Mouse (Mus musculus) Patski (cell line): ENCODE data around the gene Rab8b. TPM values are rescaled to one million over a fixed set of nuclear protein-coding genes. Genes with fewer than 3 reads are reported as not detected.
"Not testable (repeated sequence)": the region's sequence is repeated elsewhere in the genome, so short reads cannot be mapped to it uniquely, and the experiment has no call there.

ENCODE experiments used
- ATAC-seq: fragments of 100-300 bp; one replicate; pipeline ENCODE4 v1.8.0; 2021
- CTCF ChIA-PET: fragments of 350-600 bp; sonication (Branson Sonifier 250); formaldehyde crosslinking; loops from one replicate; lab custom pipeline; 2022; ENCODE audit warnings: inconsistent platforms; lab: Charles Lee
- POLR2A ChIA-PET: fragments of 350-600 bp; sonication (Branson Sonifier 250); formaldehyde crosslinking; loops from one replicate; lab custom pipeline; 2022; ENCODE audit warnings: antibody characterized with exemption, inconsistent platforms; lab: Charles Lee
- DNase-seq: peaks from one replicate; pipeline ENCODE4 v3.0.0-alpha.2; 2011; ENCODE audit warnings: low read depth, low spot score
- H3K27me3 ChIP-seq: fragments of 371-371 bp; one replicate; pipeline ENCODE4 v1.5.1; 2021
- CTCF ChIP-seq: fragments of 100-300 bp; IDR thresholded peaks from one replicate; pipeline ENCODE4 v1.5.1; 2021
- in situ Hi-C: fragments of 300-500 bp; cut with MboI; formaldehyde crosslinking; loops from 3 replicates; pipeline ENCODE4 v1.11.1; 2018; ENCODE audit warnings: low pct_unique_long_range_greater_than_20kb, mixed read lengths
- polyA plus RNA-seq: library from polyadenylated mRNA; unstranded; gene quantifications from one replicate; pipeline ENCODE4 v1.2.3, GENCODE M21; 2021

The Rab8b gene
- polyA plus RNA-seq, 1 experiment from 2014 or later, result 21.8 TPM

DNA sequence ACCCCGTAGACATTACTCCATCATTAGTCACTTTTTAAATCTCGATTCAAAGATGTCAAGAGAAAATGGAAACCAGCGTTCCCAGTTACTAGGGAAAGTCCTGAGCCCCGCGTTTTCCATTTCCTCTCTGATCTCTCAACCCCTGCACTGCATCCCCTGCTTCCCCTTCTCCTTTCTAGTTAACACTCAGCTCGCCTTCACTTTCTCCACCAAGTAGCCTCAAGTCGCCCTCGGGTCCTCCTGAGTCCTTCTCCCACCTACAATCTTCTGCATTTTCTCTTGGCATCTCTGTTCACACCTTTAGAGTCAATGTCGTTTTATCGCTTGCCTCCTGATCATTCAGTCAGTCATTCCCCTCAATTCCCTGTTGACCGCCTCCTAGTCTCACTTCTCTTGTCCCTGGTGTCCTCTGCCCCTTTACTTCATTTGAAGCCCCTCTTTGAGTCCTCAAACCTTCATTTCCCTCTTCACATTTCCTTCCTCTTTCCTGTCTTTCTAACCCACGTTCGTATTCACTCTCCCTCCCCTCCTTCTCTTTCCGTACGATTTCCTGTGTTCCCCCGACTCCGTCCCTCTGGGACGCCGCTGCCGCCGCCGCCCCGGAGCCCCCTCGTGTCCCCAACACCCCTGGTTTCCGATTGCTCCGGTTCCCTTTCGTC lies 686 bp downstream of the Rab8b start:
- TF ChIP-seq CTCF, result no peak
- DNase-seq (no peak), ATAC-seq (peak; percentile 5)
- POLR2A ChIA-PET, result interaction anchor here (0.5 kb wide), 1 partner anchor 349 kb away, joined by 4 read pairs; no protein-coding TSS in a partner anchor
- CTCF ChIA-PET, result interaction anchor here (1.0 to 1.2 kb wide), 2 partner anchors 10 to 20 kb away, joined by 3 to 6 read pairs; no protein-coding TSS in a partner anchor
- in situ Hi-C loops, result no loop called here
- H3K27me3 ChIP-seq, result no peaks in the 10 kb centered on the region

- ATAC-seq, result no peak
- POLR2A ChIA-PET, result no interaction called here
- no peak for TF ChIP-seq CTCF
Observed at GRCm38 (mm10) chr9:66917892-66918255, 1.6 kb downstream of the Rab8b start.

DNA sequence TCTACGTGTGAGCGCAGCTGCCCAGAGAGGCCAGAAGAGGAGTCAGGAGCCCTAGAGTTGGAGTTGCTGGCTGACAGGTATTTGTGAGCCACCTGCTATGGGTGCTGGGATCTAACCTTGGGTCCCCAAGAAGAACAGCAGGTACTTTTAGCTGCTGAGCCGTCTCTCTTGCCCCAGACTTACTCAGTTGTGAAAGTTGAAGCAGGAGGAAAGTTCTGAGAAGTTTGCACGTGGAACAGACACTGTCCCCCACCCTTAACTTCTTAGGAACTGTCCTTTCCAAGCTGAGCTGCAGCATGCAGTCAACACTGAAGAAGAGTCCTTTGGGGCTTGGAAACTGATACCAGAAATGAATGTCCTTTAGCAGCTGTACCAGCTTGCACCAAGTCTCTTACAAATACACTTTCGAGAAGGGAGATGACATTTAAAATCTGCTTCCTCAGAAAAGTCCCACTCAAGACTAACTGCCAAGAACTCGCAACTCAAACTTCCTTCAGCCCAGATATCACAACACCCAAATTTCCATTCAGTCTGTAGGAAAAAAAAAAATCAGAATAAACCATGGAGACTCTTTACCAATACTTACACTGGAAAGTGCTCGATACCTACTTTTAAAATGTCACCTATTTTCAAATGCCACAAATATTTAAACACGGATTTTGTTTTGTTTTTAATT lies 2.1 kb downstream of the Rab8b start:
- no peak for ATAC-seq
- in situ Hi-C loops, result no loop called here

More at GRCm38 (mm10) chr9:66917892-66918255, 1.6 kb downstream of the Rab8b start:
- H3K27me3 ChIP-seq, result no peaks in the 10 kb centered on the region
- in situ Hi-C loops, result no loop called here
- no peak for DNase-seq
- CTCF ChIA-PET, result interaction anchor here (1.0 to 1.2 kb wide), 2 partner anchors 10 to 21 kb away, joined by 3 to 6 read pairs; no protein-coding TSS in a partner anchor

DNA sequence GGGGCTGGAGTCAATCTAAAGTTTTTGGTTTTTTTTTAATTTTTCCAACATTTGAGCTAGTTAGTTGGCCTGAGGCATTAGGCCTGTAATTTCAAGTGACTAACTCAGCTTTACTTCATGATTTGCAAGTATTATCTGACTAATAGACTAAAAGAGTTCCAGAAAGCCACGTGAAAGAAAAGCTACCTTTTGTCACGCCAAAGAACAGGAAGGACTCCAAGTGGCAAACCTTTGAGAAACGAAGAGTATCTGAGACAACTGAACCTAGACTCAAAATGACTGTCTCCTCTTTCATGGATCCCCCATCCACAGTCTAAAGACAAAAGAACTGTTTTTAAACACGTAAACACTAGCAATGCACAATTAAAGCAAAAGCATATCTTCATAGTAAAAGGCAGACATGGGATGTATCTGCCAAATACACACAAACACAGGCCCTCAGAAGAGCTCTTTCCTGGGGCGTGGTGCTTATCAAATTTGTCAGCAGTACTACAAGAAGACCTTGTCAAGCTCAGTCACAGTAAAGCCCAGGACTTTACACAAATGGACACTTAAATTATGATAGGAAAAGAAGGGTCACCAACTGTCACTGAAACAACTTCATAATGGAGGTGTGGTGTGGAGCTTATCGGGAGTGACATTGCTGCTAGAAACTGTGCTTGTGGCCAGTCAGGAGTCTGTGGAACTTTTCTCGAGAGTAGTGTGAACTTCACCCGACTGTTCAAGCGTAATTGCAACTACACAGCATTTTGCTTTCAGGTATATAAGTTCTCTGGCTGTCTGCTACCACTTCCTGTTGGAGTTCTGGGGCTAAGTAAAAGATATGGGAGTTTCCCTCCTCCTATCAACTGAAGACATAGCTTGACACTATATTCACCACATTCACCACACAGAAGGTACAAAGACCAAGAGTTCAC lies 3.4 kb downstream of the Rab8b start:
- TF ChIP-seq CTCF, result no peak
- H3K27me3 ChIP-seq, result no peaks in the 10 kb centered on the region
- POLR2A ChIA-PET, result interaction anchor here (0.7 to 1.2 kb wide), 2 partner anchors 18 to 68 kb away, joined by 3 to 8 read pairs; no protein-coding TSS in a partner anchor
- CTCF ChIA-PET, result no interaction called here
- no peak for DNase-seq
- in situ Hi-C loops, result no loop called here
- no peak for ATAC-seq

More for the DNA sequence above, 2.1 kb downstream of the Rab8b start:
- no peak for DNase-seq
- TF ChIP-seq CTCF, result no peak
- H3K27me3 ChIP-seq, result no peaks in the 10 kb centered on the region
- ChIA-PET POLR2A (interaction anchor here (1.2 kb wide), 1 partner anchor 19 kb away, joined by 3 read pairs; no protein-coding TSS in a partner anchor), CTCF (interaction anchor here (1.0 to 1.2 kb wide), 2 partner anchors 9 to 22 kb away, joined by 3 to 6 read pairs; no protein-coding TSS in a partner anchor)

GRCm38 (mm10) chr9:66915401-66915800 lies 4.1 kb downstream of the Rab8b start:
- TF ChIP-seq CTCF, result no peak
- ChIA-PET CTCF (no interaction called here), POLR2A (no interaction called here)
- in situ Hi-C loops, result no loop called here
- no peak for DNase-seq
- no peaks in the 10 kb centered on the region for H3K27me3 ChIP-seq
- ATAC-seq, result no peak

DNA sequence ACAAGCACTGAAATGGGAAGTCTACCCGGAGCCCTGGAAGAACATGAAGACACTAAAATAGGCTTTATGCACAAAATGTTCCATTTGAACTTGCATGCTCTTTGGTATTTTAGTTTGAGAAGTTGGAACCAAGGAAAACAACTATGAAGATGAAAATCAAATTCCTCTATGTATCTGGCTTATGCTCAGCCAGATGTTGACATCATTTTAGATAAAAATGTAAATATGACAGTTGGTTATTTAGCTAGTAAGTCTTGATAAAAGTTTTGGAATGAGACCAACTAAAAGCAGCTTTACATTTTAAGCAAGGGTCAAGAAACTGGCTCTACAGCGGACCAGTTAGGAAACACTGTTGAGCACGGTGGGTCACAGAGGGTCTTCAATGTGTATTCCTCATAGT lies 4.9 kb downstream of the Rab8b start:
- in situ Hi-C loops, result no loop called here
- ATAC-seq (no peak), DNase-seq (no peak)
- ChIA-PET CTCF (no interaction called here), POLR2A (no interaction called here)
- H3K27me3 ChIP-seq, result no peaks in the 10 kb centered on the region
- TF ChIP-seq CTCF, result no peak

GRCm38 (mm10) chr9:66913254-66913934 lies 6.1 kb downstream of the Rab8b start:
- CTCF ChIA-PET, DNase-seq, H3K27me3 ChIP-seq, ATAC-seq, in situ Hi-C loops, POLR2A ChIA-PET: not testable (repeated sequence)

DNA sequence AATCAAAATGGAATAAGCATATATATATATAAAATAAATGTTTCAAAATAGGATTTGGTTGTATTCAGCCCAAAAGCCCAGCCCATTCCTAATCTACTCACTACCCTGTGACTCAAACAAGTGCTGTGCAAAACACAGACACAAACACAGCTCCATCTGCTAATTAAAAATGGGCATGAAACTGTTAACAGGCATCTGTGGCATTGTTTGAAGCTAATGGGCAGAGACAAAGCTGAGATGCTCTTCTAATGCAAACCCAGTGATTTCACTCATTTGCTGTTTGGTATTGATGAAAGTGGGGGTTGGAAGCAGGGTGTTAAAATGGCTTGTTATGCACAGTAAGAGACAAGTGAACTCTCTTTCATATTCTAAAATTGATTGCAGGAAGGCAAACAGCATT lies 7.2 kb downstream of the Rab8b start:
- in situ Hi-C loops, result no loop called here
- no peak for ATAC-seq
- DNase-seq, result no peak
- ChIA-PET CTCF (no interaction called here), POLR2A (no interaction called here)
- no peak for TF ChIP-seq CTCF
- H3K27me3 ChIP-seq, result no peaks in the 10 kb centered on the region

GRCm38 (mm10) chr9:66910677-66911076 lies 8.8 kb downstream of the Rab8b start:
- DNase-seq, result no peak
- ChIA-PET CTCF (interaction anchor here (1.2 to 1.6 kb wide), 3 partner anchors 11 to 29 kb away, joined by 3 to 4 read pairs (median 4); no protein-coding TSS in a partner anchor), POLR2A (no interaction called here)
- in situ Hi-C loops, result no loop called here
- no peaks in the 10 kb centered on the region for H3K27me3 ChIP-seq
- TF ChIP-seq CTCF, result no peak
- no peak for ATAC-seq
